Mouse (Mus musculus) bone marrow macrophage, adult 2 months (primary cell): ENCODE data around the gene Gm5294. TPM values are rescaled to one million over a fixed set of nuclear protein-coding genes. Genes with fewer than 3 reads are reported as not detected.

Source experiments
- H3K27ac ChIP-seq: 2 replicates; pipeline ENCODE4 v1.5.1; 2012; ENCODE audit warnings: low read depth, low read length; ENCODE audit not compliant: insufficient read depth
- H3K4me1 ChIP-seq: 2 replicates; pipeline ENCODE4 v1.6.1; 2012; ENCODE audit warnings: low read length; ENCODE audit not compliant: control insufficient read depth, insufficient read depth
- H3K4me3 ChIP-seq: 2 replicates; pipeline ENCODE4 v1.5.1; 2012; ENCODE audit warnings: mild to moderate bottlenecking, low read length, moderate library complexity; ENCODE audit not compliant: insufficient read depth
- CTCF ChIP-seq: IDR thresholded peaks from 2 replicates; pipeline ENCODE4 v1.5.1; 2012; ENCODE audit warnings: low read depth, mild to moderate bottlenecking, low read length, moderate library complexity
- POLR2A ChIP-seq: IDR thresholded peaks from 2 replicates; pipeline ENCODE4 v1.6.1; 2012; ENCODE audit warnings: mild to moderate bottlenecking, low read depth, low read length, borderline replicate concordance
- polyA plus RNA-seq: library from polyadenylated mRNA; stranded (reverse); fragments of >200 nt; gene quantifications from 2 replicates; pipeline ENCODE4 v1.2.4, GENCODE M21; 2012; ENCODE audit not compliant: missing spikeins, insufficient read depth, insufficient read length

Gm5294 gene
- polyA plus RNA-seq = not detected in 2 replicates

- Histone ChIP-seq H3K27ac (no peak within 1 kb of the TSS), H3K4me1 (no peaks in the 10 kb centered on the region), H3K4me3 (peak within 1 kb of the TSS; percentile 40)
- TF ChIP-seq CTCF (no peak), POLR2A (no peak)
Observed at GRCm38 (mm10) chr5:138819780-138820179, at the start of gene Gm5294. Gene Gm5294, plus strand, starts transcription at chr5:138820080.

- H3K4me1 ChIP-seq = peaks cover 62% of the 10 kb centered on the region
- TF ChIP-seq CTCF = no peak
- no peak for TF ChIP-seq POLR2A
- peak overlapping the region; percentile 84 for H3K27ac ChIP-seq
- H3K4me3 ChIP-seq = no peak overlapping the region
Observed at GRCm38 (mm10) chr5:138775096-138775495, 44.8 kb upstream of the Gm5294 start.

- H3K4me1 ChIP-seq = peaks cover 59% of the 10 kb centered on the region
- TF ChIP-seq CTCF (no peak), POLR2A (no peak)
- H3K4me3 ChIP-seq = no peak overlapping the region
- H3K27ac ChIP-seq = peak overlapping the region; percentile 84
Observed at GRCm38 (mm10) chr5:138776346-138776745, 43.5 kb upstream of the Gm5294 start.

- Histone ChIP-seq H3K4me1 (peaks cover 52% of the 10 kb centered on the region), H3K27ac (no peak overlapping the region), H3K4me3 (no peak overlapping the region)
- TF ChIP-seq POLR2A = no peak
- TF ChIP-seq CTCF = no peak
Observed at GRCm38 (mm10) chr5:138778731-138779463, 41.0 kb upstream of the Gm5294 start.

- Histone ChIP-seq H3K27ac (no peak overlapping the region), H3K4me1 (peaks cover 44% of the 10 kb centered on the region), H3K4me3 (no peak overlapping the region)
- TF ChIP-seq POLR2A (no peak), CTCF (no peak)
Observed at GRCm38 (mm10) chr5:138779655-138780054, 40.2 kb upstream of the Gm5294 start.

DNA sequence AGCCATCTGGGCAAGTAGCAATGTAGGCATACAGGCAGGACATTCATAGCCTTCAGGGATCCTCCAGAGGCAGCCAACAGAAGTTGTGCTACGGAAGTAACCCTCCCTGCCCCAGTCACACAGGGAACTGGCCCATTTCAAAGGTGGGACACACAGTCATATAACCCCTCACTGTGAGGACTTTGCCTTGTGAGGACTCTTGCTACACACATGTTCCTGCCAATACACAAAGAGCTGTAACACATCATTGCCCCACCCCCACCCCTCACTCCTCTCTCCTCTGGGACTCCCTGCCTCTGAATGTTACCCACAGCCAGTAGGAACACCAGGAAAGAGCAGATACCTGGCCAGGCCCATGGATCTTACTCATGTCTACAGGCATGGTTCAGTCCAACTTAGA, 37.2 kb upstream of the Gm5294 start:
- TF ChIP-seq CTCF = no peak
- no peak for TF ChIP-seq POLR2A
- H3K4me3 ChIP-seq = no peak overlapping the region
- no peak overlapping the region for H3K27ac ChIP-seq
- peaks cover 14% of the 10 kb centered on the region for H3K4me1 ChIP-seq

DNA sequence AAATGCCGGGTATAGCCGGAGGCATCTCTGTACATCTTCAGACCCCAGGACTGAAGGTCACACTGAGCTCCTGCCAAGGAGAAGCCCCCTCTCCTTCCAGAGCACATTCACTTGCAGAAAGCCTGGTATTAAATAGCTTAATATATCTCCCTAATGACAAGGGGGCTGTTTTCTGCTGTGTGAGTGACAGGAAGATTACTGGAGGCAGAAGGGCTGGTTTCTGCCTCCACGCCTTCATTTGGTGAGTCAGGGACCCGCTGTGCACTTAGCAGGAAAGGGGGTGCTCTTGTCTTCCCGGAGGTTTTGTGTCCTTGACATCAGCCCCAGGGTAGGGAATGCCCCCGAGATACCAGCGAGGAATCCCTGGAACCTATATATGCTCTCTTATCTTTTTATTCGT, 36.7 kb upstream of the Gm5294 start:
- no peak for TF ChIP-seq POLR2A
- Histone ChIP-seq H3K27ac (no peak overlapping the region), H3K4me3 (no peak overlapping the region), H3K4me1 (peaks cover 13% of the 10 kb centered on the region)

- TF ChIP-seq POLR2A = no peak
- no peak for TF ChIP-seq CTCF
- Histone ChIP-seq H3K4me3 (no peak overlapping the region), H3K4me1 (no peaks in the 10 kb centered on the region), H3K27ac (no peak overlapping the region)
Observed at GRCm38 (mm10) chr5:138785986-138786515, 33.8 kb upstream of the Gm5294 start.

DNA sequence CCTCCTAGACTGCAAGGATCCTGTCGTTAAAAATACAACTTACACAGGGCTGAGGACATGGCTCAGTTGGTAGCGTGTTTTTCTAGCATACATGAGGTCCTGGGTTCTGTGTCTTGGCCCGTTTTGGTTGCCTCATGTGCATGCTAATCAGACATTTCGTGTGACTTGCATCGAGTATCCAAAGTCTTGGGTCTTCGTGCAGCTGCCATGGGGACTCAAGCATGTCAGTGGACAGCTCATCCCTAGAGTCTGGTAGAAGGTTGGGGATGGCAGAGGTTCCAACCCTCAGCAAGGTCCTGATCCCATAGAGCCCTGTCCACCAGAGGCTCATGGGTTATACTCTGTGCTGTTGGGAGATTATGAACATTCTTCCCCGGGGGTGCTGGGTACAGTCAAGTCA, 32.2 kb upstream of the Gm5294 start:
- Histone ChIP-seq H3K27ac (no peak overlapping the region), H3K4me3 (no peak overlapping the region), H3K4me1 (no peaks in the 10 kb centered on the region)
- no peak for TF ChIP-seq CTCF
- TF ChIP-seq POLR2A = no peak

DNA sequence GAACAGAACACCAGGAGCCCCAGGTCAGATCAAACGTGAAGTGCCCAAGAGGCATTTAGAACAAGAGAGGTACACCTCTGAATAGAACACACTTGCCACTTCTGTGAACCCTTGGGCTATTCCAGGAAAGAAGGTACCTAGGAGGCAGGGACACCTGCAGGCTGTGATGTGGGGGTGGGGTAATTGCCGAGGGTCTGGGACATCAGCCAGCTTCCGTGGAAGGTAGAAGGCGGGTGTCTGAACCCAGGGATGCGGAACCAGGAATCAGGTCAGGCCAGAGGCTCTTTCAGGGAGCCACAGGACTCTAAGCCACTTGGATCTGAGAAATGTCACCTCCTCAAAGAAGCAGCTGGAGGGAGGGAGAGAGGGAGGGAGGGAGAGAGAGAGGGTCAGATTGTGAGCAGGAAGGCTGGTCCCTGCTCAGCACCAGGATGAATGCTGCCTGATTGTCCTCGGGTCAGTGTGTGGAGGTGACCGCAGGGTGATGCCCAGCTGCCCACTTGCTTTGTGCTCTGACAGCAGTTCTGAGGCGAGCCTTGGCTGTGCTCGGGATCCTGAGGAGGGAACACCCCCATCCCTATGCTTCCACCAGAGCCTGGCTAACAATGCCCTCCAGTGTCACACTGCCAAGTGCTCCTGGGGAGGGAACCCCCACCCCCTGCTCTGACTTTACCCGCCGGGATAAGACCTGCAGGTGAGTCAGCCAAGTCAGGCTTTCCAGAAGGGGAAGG, 31.2 kb upstream of the Gm5294 start:
- TF ChIP-seq POLR2A (no peak), CTCF (no peak)
- H3K4me3 ChIP-seq = no peak overlapping the region
- no peaks in the 10 kb centered on the region for H3K4me1 ChIP-seq
- H3K27ac ChIP-seq = no peak overlapping the region
